Mouse (Mus musculus) midbrain, embryonic 11.5 days (tissue): Measurements from ENCODE around the gene Ccl5. TPM values are rescaled to one million over a fixed set of nuclear protein-coding genes. Genes with fewer than 3 reads are reported as not detected.

Source experiments
- polyA plus RNA-seq: library from polyadenylated mRNA; unstranded; fragments of >200 nt; fragmentation: Nextera tagmentation; extraction: Ambion mirVana; gene quantifications from 2 replicates; pipeline ENCODE4 v1.2.1, GENCODE M21; 2014

Ccl5 gene
- polyA plus RNA-seq, 1 experiment from 2014 or later: not detected

Other genes with a start within 250 kb of the Ccl5 start
- gene Slfn14, start 243.8 kb downstream of the Ccl5 start, polyA plus RNA-seq: 0.79 and 0.88 TPM in 2 replicates
- 121 and 130 TPM in 2 replicates for gene Ap2b1, start 231.5 kb downstream of the Ccl5 start, polyA plus RNA-seq
- gene Pex12, start 227.9 kb downstream of the Ccl5 start, polyA plus RNA-seq: 20.1 and 20.8 TPM in 2 replicates
- 3.0 and 4.6 TPM in 2 replicates for gene Rasl10b, start 121.4 kb downstream of the Ccl5 start, polyA plus RNA-seq
- gene Gas2l2, start 101.1 kb downstream of the Ccl5 start, polyA plus RNA-seq: 0.12 TPM in 1 of 2 replicates, not detected in the other
- 0.89 TPM in 1 of 2 replicates, not detected in the other for gene 1700020L24Rik, start 92.8 kb downstream of the Ccl5 start, polyA plus RNA-seq
- gene Mmp28, start 67.4 kb downstream of the Ccl5 start, polyA plus RNA-seq: 3.6 and 4.0 TPM in 2 replicates
- gene Taf15, start 57.4 kb downstream of the Ccl5 start, polyA plus RNA-seq: 8.5 and 10.6 TPM in 2 replicates
- gene Heatr9, start 8.3 kb downstream of the Ccl5 start, polyA plus RNA-seq: not detected in 2 replicates
- gene Ccl9, start 48.1 kb upstream of the Ccl5 start, polyA plus RNA-seq: 1.5 and 2.8 TPM in 2 replicates
- 1.9 and 2.1 TPM in 2 replicates for gene Ccl6, start 62.6 kb upstream of the Ccl5 start, polyA plus RNA-seq
- not detected in 2 replicates for gene Rpl9-ps1, start 115.1 kb upstream of the Ccl5 start, polyA plus RNA-seq
- gene Ccl3, start 118.8 kb upstream of the Ccl5 start, polyA plus RNA-seq: 0.79 and 1.2 TPM in 2 replicates
- not detected in 2 replicates for gene Ccl4, start 132.1 kb upstream of the Ccl5 start, polyA plus RNA-seq
- gene Wfdc17, start 173.5 kb upstream of the Ccl5 start, polyA plus RNA-seq: not detected in 2 replicates
- gene Wfdc18, start 178.5 kb upstream of the Ccl5 start, polyA plus RNA-seq: not detected in 2 replicates
- not detected in 2 replicates for gene Wfdc21, start 216.4 kb upstream of the Ccl5 start, polyA plus RNA-seq
- gene Heatr6, start 223.2 kb upstream of the Ccl5 start, polyA plus RNA-seq: 30.1 and 31.9 TPM in 2 replicates